Mouse (Mus musculus) liver, embryonic 12.5 days (tissue): ENCODE measurements around the gene Agpat3. TPM values are rescaled to one million over a fixed set of nuclear protein-coding genes. Genes with fewer than 3 reads are reported as not detected.
"Not testable (repeated sequence)": the region's sequence is repeated elsewhere in the genome, so short reads cannot be mapped to it uniquely, and the experiment has no call there.

Experiments
- ATAC-seq: fragments of 200-750 bp; cut with Nextera tagmentation; 2 replicates; pipeline ENCODE4 v1.8.0; 2017; ENCODE audit warnings: moderate number of reproducible peaks, mild to moderate bottlenecking, moderate library complexity
- H3K27ac ChIP-seq: fragments of 300-500 bp; sonication (generic); 2 replicates; pipeline ENCODE4 v1.5.1; 2016; ENCODE audit warnings: mild to moderate bottlenecking
- H3K27me3 ChIP-seq: fragments of 300-500 bp; sonication (generic); replicated peaks from 2 replicates; pipeline ENCODE4 v1.6.1; 2016; ENCODE audit warnings: mild to moderate bottlenecking, moderate library complexity
- H3K36me3 ChIP-seq: fragments of 300-500 bp; sonication (generic); 2 replicates; pipeline ENCODE4 v1.6.1; 2016; ENCODE audit warnings: mild to moderate bottlenecking, moderate library complexity
- H3K4me1 ChIP-seq: fragments of 300-500 bp; sonication (generic); 2 replicates; pipeline ENCODE4 v1.6.1; 2016
- H3K4me2 ChIP-seq: fragments of 300-500 bp; sonication (generic); 2 replicates; pipeline ENCODE4 v1.6.1; 2016; ENCODE audit warnings: mild to moderate bottlenecking, moderate library complexity
- H3K4me3 ChIP-seq: fragments of 300-500 bp; sonication (generic); 2 replicates; pipeline ENCODE4 v1.5.1; 2016; ENCODE audit warnings: mild to moderate bottlenecking, moderate library complexity
- H3K9ac ChIP-seq: fragments of 300-500 bp; sonication (generic); 2 replicates; pipeline ENCODE4 v1.6.1; 2016; ENCODE audit warnings: mild to moderate bottlenecking, moderate library complexity
- H3K9me3 ChIP-seq: fragments of 300-500 bp; sonication (generic); replicated peaks from 2 replicates; pipeline ENCODE4 v1.6.1; 2016; ENCODE audit warnings: mild to moderate bottlenecking, moderate library complexity
- WGBS: fragments of 180-500 bp; shearing (Covaris S2); methylation state at CpG from one replicate; pipeline ENCODE4 v1.1.7; 2016; ENCODE audit not compliant: insufficient replicate concordance; 5-methylcytosine and 5-hydroxymethylcytosine counted together
- polyA plus RNA-seq: library from polyadenylated mRNA; unstranded; fragments of >200 nt; fragmentation: Nextera tagmentation; extraction: Ambion mirVana; gene quantifications from 2 replicates; pipeline ENCODE4 v1.2.1, GENCODE M21; 2016

The Agpat3 gene
- polyA plus RNA-seq, 1 experiment from 2014 or later, result 25.3 TPM

DNA sequence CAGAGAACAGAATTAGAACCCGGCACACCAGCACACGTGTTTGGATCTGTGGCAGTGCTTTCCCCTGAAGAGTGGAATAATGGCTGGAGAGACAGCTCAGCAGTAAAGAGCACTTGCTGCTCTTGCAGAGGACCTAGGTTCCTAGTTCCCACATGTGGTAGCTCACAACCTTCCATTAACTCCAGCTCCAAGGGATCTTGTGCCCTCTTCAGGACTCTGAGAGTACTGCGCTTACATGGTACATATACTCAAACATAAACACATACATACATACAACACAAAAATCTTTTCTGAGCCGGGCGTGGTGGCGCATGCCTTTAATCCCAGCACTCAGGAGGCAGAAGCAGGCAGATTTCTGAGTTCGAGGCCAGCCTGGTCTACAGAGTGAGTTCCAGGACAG is 26.2 kb upstream of the Agpat3 start:
- no peak for ATAC-seq
- no peak overlapping the region for H3K4me2 ChIP-seq
- WGBS, result 88% methylated on average over 7 of the region's 7 CpGs
- no peak overlapping the region for H3K4me3 ChIP-seq
- H3K27ac ChIP-seq, result no peak overlapping the region
- H3K9ac ChIP-seq, result no peak overlapping the region
- peaks cover 11% of the 10 kb centered on the region; the same call in 1 of the 2 replicates for H3K9me3 ChIP-seq
- no peaks in the 10 kb centered on the region for H3K36me3 ChIP-seq
- H3K27me3 ChIP-seq, result peaks cover 23% of the 10 kb centered on the region
- H3K4me1 ChIP-seq, result peaks cover 2% of the 10 kb centered on the region; the same call in 1 of the 2 replicates

DNA sequence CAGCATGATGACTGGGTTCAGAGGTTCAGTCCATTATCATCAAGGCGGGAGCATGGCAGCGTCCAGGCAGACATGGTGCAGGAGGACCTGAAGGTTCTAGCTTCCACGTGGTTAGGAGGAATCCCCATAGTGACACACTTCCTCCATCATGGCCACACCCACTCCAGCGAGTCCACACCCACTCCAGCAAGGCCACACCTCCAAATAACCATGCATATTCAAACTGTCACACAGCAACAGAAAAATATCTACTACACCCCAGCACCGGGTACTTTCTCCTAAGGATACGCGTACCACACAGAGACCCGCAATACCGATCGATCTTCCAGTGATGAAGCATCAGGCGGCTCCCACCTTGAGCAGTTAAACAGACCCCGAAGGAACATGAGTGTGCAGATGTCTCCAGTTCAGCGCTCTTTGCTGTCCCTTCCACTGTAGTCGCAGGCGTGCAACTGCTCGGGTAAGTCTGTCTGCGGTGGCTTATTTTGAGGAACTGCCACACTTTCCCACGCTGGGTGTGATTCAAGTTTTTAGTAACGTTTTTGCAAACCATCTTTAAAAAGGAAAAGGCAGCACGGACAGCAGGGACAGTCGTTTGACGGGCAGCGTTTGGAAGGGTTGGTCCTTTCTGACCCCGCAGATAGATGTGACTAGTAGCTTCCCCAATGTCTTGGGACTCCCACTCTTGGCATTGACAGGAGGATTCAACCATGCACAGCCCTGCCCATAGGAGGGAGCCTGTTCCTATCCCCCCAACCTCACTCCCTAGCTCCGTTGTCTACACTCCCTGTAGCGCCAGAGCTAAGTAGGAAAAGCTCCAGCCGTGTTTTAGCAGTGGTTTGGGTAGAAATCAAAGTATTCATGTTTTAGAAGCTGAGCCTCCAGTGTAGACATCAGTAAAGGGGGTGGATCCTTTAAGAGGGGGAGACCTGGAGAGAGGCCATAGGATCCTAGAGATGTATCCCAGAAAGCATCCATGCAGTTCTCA is 20.7 kb upstream of the Agpat3 start:
- Histone ChIP-seq H3K9me3 (0 out of 2 replicates have a peak, but pooled peaks cover 5% of the 10 kb centered on the region), H3K9ac (no peak overlapping the region), H3K4me3 (peak overlapping the region; percentile 22; the same call in 1 of the 2 replicates), H3K4me1 (peaks cover 39% of the 10 kb centered on the region), H3K4me2 (peak overlapping the region; percentile 41), H3K27me3 (peaks cover 21% of the 10 kb centered on the region), H3K27ac (no peak overlapping the region), H3K36me3 (no peaks in the 10 kb centered on the region)
- ATAC-seq, result peak; percentile 72
- 45% methylated on average over 27 of the region's 27 CpGs for WGBS

DNA sequence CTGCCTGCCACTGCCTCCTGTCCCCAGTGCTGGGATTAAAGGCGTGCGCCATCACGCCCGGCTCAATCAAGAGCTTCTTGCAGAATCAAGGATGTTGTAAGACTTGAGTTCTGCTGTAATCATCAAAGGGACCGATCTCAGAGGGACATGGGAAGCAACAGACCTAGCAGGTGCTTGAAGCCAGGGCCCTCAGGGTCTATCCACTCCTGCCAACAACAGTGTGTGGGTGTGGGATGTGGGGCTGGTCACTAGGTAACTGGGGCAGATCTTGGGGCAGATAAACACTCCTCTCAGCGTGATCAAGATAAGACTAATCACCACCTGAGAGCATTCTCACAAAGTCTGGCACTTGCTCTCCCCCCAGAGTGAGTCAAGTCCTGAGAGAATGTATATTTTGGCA is 19.5 kb upstream of the Agpat3 start:
- no peak for ATAC-seq
- Histone ChIP-seq H3K36me3 (no peaks in the 10 kb centered on the region), H3K4me2 (peak overlapping the region; percentile 41; the same call in 1 of the 2 replicates), H3K4me1 (peaks cover 52% of the 10 kb centered on the region), H3K4me3 (no peak overlapping the region), H3K9ac (no peak overlapping the region), H3K27ac (no peak overlapping the region), H3K27me3 (peaks cover 14% of the 10 kb centered on the region), H3K9me3 (0 out of 2 replicates have a peak, but pooled peaks cover 5% of the 10 kb centered on the region)
- 80% methylated on average over 6 of the region's 6 CpGs for WGBS

DNA sequence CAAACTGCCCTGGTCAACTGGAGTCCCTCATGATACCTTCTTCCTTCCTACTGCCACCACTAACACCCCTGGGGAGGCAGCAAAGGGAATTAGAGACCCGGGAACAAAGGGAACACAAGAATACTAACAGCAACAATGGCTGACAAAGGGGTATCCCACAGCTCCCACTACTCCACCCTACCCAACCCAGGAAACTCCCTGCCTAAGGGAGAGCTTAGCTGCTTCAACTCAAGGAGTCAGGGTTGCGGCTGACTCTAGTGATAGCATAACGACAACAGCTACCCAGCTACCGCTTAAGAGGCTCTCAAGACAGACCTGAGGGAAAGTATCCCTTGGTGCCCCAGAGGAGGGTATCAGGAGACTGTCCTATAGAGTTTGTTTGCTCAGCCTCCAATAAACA is 15.3 kb upstream of the Agpat3 start:
- 15% methylated on average over 4 of the region's 4 CpGs for WGBS

DNA sequence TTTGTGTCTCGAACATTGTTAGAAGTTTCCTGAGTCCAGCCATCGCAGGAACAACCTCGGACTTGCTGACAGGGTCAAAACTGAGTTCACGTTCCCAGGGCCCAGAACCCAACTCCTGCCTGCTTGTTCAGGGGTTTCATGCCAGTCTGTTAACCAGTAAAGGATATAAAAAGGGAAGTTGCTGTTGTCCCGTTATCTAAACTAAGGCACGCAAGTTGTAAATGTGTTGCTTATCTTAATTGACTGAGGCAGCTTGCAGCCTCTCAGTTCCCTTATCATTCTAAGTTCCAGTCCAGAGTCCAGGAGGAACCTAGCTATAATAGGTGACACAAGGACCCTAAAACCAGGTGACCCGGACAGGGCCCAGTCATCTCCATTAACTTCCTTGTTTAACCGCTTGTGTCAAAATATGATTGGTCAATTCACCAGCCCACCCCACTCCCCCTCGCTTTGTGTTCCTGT is 14.6 kb upstream of the Agpat3 start:
- WGBS, result 8% methylated on average over 9 of the region's 9 CpGs
- peaks cover 19% of the 10 kb centered on the region for H3K27me3 ChIP-seq
- H3K4me2 ChIP-seq, result peak overlapping the region; percentile 65
- peak overlapping the region; percentile 21; the same call in 1 of the 2 replicates for H3K4me3 ChIP-seq
- H3K9me3 ChIP-seq, result no peaks in the 10 kb centered on the region
- H3K9ac ChIP-seq, result peak overlapping the region; percentile 53
- peak overlapping the region; percentile 92 for H3K27ac ChIP-seq
- ATAC-seq, result peak; percentile 90
- peaks cover 53% of the 10 kb centered on the region for H3K4me1 ChIP-seq
- H3K36me3 ChIP-seq, result no peaks in the 10 kb centered on the region

More for the DNA sequence above, 15.3 kb upstream of the Agpat3 start:
- Histone ChIP-seq H3K27ac (peak overlapping the region; percentile 92), H3K4me1 (peaks cover 60% of the 10 kb centered on the region), H3K27me3 (peaks cover 19% of the 10 kb centered on the region; the same call in 1 of the 2 replicates), H3K9me3 (no peaks in the 10 kb centered on the region), H3K36me3 (no peaks in the 10 kb centered on the region), H3K4me3 (peak overlapping the region; percentile 21; the same call in 1 of the 2 replicates), H3K9ac (peak overlapping the region; percentile 45; the same call in 1 of the 2 replicates), H3K4me2 (peak overlapping the region; percentile 65)
- ATAC-seq, result peak; percentile 69

DNA sequence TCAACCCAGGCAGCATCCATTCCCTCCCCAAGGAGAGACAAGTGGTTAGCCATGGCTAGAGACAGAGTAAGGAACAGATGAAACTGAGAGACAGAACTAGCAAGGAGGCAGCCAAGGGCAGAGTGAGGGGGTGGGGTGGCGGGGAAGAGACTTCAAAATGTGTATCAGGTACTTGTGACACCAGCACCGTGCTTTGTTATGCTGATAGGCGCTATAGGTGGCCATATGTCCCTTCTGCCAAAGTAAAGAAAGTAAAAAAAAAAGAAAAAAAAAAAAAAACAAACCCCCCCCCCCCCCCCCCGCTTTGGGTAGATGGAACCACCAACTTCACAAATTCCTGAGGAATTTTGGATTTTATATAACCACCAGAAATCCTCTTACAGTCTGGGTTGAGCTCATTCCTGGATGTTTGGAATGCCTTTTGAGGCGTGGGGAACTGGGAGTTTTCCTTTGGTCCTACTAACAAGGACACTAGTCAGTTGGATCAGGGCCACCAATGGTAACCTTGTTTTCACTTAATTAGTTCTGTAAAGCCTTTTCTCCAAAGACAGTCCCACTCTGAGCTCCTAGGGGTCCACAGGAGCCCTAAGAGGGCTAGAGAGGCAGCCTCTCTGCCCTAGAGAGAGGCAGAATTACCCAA is 14.0 kb upstream of the Agpat3 start:
- H3K9ac ChIP-seq, result peak overlapping the region; percentile 53
- peak overlapping the region; percentile 92 for H3K27ac ChIP-seq
- H3K9me3 ChIP-seq, result no peaks in the 10 kb centered on the region
- 27% methylated on average over 5 of the region's 5 CpGs for WGBS
- peaks cover 49% of the 10 kb centered on the region for H3K4me1 ChIP-seq
- peak overlapping the region; percentile 21; the same call in 1 of the 2 replicates for H3K4me3 ChIP-seq
- peak overlapping the region; percentile 65 for H3K4me2 ChIP-seq
- H3K36me3 ChIP-seq, result no peaks in the 10 kb centered on the region
- ATAC-seq, result peak; percentile 41
- peaks cover 19% of the 10 kb centered on the region for H3K27me3 ChIP-seq

DNA sequence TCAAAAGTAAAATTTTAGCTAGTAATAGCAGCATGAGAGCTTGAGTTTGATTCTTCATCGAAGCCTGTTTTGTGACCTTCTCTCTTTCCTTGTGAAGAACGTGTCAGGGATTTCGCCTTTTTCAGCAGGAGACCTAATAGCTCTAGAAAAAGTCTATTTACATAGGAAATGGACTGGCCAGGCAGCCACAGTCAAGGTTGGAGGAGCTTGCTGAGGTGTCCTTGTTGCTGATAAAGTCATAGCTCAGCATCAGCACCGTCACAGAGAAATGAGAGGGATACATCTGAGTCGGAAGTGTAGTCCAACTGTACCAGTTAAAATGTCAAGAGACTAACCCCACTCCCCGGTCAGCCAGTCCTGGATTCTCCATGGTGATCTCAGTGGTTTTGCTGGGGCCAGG is 13.3 kb upstream of the Agpat3 start:
- peaks cover 19% of the 10 kb centered on the region for H3K27me3 ChIP-seq
- H3K4me1 ChIP-seq, result peaks cover 49% of the 10 kb centered on the region
- peak overlapping the region; percentile 25; the same call in 1 of the 2 replicates for H3K9ac ChIP-seq
- 61% methylated on average over 6 of the region's 6 CpGs for WGBS
- no peak overlapping the region for H3K4me3 ChIP-seq
- no peaks in the 10 kb centered on the region for H3K36me3 ChIP-seq
- no peak for ATAC-seq
- H3K4me2 ChIP-seq, result peak overlapping the region; percentile 65; the same call in 1 of the 2 replicates
- H3K9me3 ChIP-seq, result no peaks in the 10 kb centered on the region
- peak overlapping the region; percentile 92 for H3K27ac ChIP-seq

DNA sequence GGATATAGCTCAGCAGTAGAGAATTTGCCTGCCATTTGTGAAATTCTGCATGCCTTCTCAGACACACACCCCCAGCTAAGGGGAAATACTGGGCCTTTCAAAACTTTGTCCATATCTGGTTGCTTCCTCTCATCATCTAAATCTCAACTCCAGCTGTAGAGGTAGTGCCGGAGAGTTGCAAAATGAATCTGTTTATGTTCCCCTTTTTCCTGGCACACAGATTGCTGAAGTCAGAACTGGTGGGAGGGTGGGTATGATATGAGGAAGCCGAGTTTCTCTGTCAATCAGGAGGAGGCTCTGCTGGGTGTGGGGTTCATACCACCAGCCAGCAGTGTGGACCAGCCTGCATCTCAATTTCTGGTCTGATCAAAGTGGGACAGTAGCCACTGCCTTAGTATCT is 11.8 kb upstream of the Agpat3 start:
- H3K9me3 ChIP-seq, result no peaks in the 10 kb centered on the region
- no peak for ATAC-seq
- no peak overlapping the region for H3K27ac ChIP-seq
- WGBS, result 9% methylated on average over 2 of the region's 2 CpGs
- no peak overlapping the region for H3K4me2 ChIP-seq
- H3K4me3 ChIP-seq, result no peak overlapping the region
- H3K36me3 ChIP-seq, result no peaks in the 10 kb centered on the region
- peaks cover 43% of the 10 kb centered on the region for H3K4me1 ChIP-seq
- H3K27me3 ChIP-seq, result peaks cover 26% of the 10 kb centered on the region
- H3K9ac ChIP-seq, result no peak overlapping the region

DNA sequence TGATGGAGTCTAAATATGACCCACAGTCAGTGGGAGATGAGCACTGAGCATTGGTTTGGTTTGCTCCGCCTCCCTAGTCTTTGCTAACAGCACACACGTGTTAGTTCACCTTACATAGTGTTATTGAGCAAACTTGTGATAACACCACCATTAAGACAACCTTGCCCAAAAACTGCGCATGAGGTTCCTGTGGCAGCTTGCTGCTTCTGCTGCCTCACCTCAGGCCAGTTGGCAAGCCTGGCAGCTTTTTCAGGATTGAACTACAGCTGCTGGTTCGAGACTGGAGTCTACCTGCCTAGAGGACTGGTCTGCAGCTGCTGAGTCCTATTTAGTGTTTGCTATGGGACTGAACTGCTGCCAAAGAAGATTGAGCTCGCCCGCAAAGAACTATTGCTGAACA is 11.1 kb upstream of the Agpat3 start:
- no peaks in the 10 kb centered on the region for H3K9me3 ChIP-seq
- no peak for ATAC-seq
- no peak overlapping the region for H3K4me2 ChIP-seq
- no peak overlapping the region for H3K9ac ChIP-seq
- no peak overlapping the region for H3K27ac ChIP-seq
- peaks cover 26% of the 10 kb centered on the region for H3K27me3 ChIP-seq
- peaks cover 37% of the 10 kb centered on the region for H3K4me1 ChIP-seq
- no peak overlapping the region for H3K4me3 ChIP-seq
- WGBS, result 71% methylated on average over 6 of the region's 6 CpGs
- no peaks in the 10 kb centered on the region for H3K36me3 ChIP-seq

DNA sequence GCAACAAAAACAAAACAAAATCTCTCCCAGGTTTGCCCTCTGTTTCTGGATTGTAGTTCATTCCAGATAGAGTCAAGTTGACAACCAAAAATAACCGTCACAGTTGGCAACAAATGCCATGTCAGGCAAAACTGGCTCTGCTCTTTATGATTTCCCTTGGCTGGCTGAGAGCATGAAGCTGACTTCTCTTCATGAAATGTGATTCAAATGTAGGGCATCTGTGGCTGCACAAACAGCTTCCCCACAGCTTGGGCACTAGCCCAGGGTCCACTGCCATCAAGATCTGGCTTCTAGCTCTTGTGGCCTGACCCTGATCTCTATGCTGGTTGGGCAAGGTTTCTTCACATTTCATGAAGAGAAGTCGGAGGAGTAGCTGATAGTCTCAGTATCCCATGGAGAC is 9.7 kb upstream of the Agpat3 start:
- H3K9me3 ChIP-seq, result no peaks in the 10 kb centered on the region
- H3K9ac ChIP-seq, result no peak overlapping the region
- H3K27me3 ChIP-seq, result peaks cover 26% of the 10 kb centered on the region
- H3K4me2 ChIP-seq, result no peak overlapping the region
- no peak for ATAC-seq
- 59% methylated on average over 2 of the region's 2 CpGs for WGBS
- H3K4me1 ChIP-seq, result peaks cover 31% of the 10 kb centered on the region
- H3K27ac ChIP-seq, result no peak overlapping the region
- H3K36me3 ChIP-seq, result no peaks in the 10 kb centered on the region
- H3K4me3 ChIP-seq, result no peak overlapping the region

DNA sequence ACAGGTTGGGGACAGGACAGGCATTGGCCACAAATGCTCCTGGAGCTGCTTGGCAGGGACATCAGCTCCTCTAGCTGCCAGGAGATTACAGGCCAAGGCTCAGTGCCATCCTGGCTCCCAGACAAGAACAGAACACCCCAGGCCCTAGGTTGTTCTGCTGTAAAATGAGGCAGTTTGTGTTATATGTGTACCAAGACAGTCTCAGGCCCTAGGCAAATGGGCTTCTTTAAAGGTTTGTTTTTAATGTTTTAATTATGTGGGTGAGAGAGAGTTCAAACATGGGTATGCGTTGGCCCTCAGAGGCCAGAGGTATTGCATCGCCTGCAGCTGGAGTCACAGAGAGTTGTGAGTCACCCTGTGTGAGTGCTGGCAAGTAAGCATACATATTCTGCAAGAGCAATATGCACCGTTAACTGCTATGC is 8.0 kb upstream of the Agpat3 start:
- H3K9me3 ChIP-seq, result no peaks in the 10 kb centered on the region
- 73% methylated on average over 3 of the region's 3 CpGs for WGBS
- H3K9ac ChIP-seq, result no peak overlapping the region
- H3K4me2 ChIP-seq, result no peak overlapping the region
- H3K27me3 ChIP-seq, result peaks cover 34% of the 10 kb centered on the region
- no peaks in the 10 kb centered on the region for H3K36me3 ChIP-seq
- no peak overlapping the region for H3K27ac ChIP-seq
- H3K4me3 ChIP-seq, result no peak overlapping the region
- no peak for ATAC-seq
- H3K4me1 ChIP-seq, result peaks cover 14% of the 10 kb centered on the region

DNA sequence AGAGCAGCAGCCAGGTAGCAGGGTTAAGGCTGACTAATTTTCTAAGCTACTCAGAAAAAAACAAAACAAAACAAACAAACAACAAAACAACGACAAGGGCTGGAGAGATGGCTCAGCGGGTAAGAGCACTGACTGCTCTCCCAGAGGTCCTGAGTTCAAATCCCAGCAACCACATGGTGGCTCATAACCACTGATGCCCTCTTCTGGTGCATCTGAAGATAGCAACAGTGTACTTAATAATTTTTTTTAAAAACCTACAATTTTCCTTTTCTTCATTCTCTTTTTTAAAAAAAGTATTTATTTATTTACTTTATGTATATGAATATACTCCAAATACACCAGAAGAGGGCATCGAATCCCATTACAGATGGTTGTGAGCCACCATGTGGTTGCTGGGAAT is 6.7 kb upstream of the Agpat3 start:
- not testable (repeated sequence) for H3K27ac ChIP-seq, ATAC-seq, H3K4me2 ChIP-seq, H3K4me1 ChIP-seq, H3K4me3 ChIP-seq, H3K36me3 ChIP-seq, H3K9ac ChIP-seq, H3K9me3 ChIP-seq
- peaks cover 39% of the 10 kb centered on the region for H3K27me3 ChIP-seq
- WGBS, result 75% methylated on average over 3 of the region's 3 CpGs
